Mouse (Mus musculus) CH12.LX (cell line): ENCODE results near the gene Slc16a2. TPM values are rescaled to one million over a fixed set of nuclear protein-coding genes. Genes with fewer than 3 reads are reported as not detected.

Experiments
- DNase-seq: peaks from one replicate; pipeline ENCODE4 v3.0.0-alpha.2; 2013; ENCODE audit errors: extremely low read depth
- H3K27ac ChIP-seq: 2 replicates; pipeline ENCODE4 v1.5.1; 2012; ENCODE audit warnings: low read depth, mild to moderate bottlenecking, control low read depth, moderate library complexity; ENCODE audit not compliant: insufficient read depth
- H3K27me3 ChIP-seq: replicated peaks from 2 replicates; pipeline ENCODE3; 2012; ENCODE audit warnings: inconsistent platforms
- H3K36me3 ChIP-seq, 2 experiments: replicated peaks in 1 of 2; 2 replicates each; pipeline versions ENCODE3 to v1.6.1; 2012; ENCODE audit warnings: inconsistent platforms in 1 of 2, low read length in 1 of 2, mild to moderate bottlenecking in 1 of 2, mixed read lengths in 1 of 2, moderate library complexity in 1 of 2; ENCODE audit not compliant: control insufficient read depth in 1 of 2, insufficient read depth in 1 of 2
- H3K4me1 ChIP-seq, 2 experiments: 2 replicates each; pipeline ENCODE4 v1.6.1; 2012; ENCODE audit warnings: inconsistent platforms in 1 of 2, moderate library complexity in 1 of 2; ENCODE audit not compliant: insufficient read depth in 2 of 2, control insufficient read depth in 1 of 2
- H3K4me2 ChIP-seq: 2 replicates; pipeline ENCODE4 v1.6.1; 2012; ENCODE audit warnings: low read depth, mild to moderate bottlenecking, control low read depth; ENCODE audit not compliant: poor library complexity, insufficient read depth, severe bottlenecking
- H3K4me3 ChIP-seq, 3 experiments: fragments of 150-350 bp in 1 of 3; sonication (generic) in 1 of 3; replicated peaks in 1 of 3; 2 replicates each; pipeline versions ENCODE3 to v1.5.1; 2011 to 2012; ENCODE audit warnings: low read depth in 2 of 3, low read length in 2 of 3, mild to moderate bottlenecking in 2 of 3, moderate library complexity in 2 of 3, control low read depth in 1 of 3, improper control_type of control experiment in 1 of 3, inconsistent platforms in 1 of 3, mixed read lengths in 1 of 3; ENCODE audit not compliant: poor library complexity in 1 of 3
- H3K79me2 ChIP-seq: replicated peaks from 2 replicates; pipeline ENCODE4 v1.6.1; 2012; ENCODE audit warnings: mild to moderate bottlenecking, moderate library complexity; ENCODE audit not compliant: control insufficient read depth, poor library complexity, insufficient read depth, severe bottlenecking; ENCODE audit errors: extremely low read depth
- H3K9ac ChIP-seq: 2 replicates; pipeline ENCODE4 v1.6.1; 2012; ENCODE audit warnings: low read depth, mild to moderate bottlenecking, control low read depth, moderate library complexity; ENCODE audit not compliant: insufficient read depth
- H3K9me3 ChIP-seq: replicated peaks from 2 replicates; pipeline ENCODE3; 2012; ENCODE audit warnings: low read length, inconsistent platforms, mixed read lengths
- CHD1 ChIP-seq: IDR thresholded peaks from 2 replicates; pipeline ENCODE4 v1.6.1; 2012; ENCODE audit warnings: low read depth, low read length, improper control_type of control experiment, inconsistent platforms
- ETS1 ChIP-seq: conservative IDR thresholded peaks from 2 replicates; pipeline ENCODE4 v1.6.1; 2012; ENCODE audit warnings: low read depth, mild to moderate bottlenecking, inconsistent platforms, low read length, improper control_type of control experiment, moderate library complexity
- IRF4 ChIP-seq: IDR thresholded peaks from 2 replicates; pipeline ENCODE4 v1.6.1; 2014; ENCODE audit warnings: low read depth, mild to moderate bottlenecking, inconsistent platforms, low read length, improper control_type of control experiment
- JUND ChIP-seq: conservative IDR thresholded peaks from 2 replicates; pipeline ENCODE4 v1.6.1; 2011; ENCODE audit warnings: low read depth, low read length, improper control_type of control experiment
- MAZ ChIP-seq: IDR thresholded peaks from 2 replicates; pipeline ENCODE4 v1.6.1; 2012; ENCODE audit warnings: low read depth, mild to moderate bottlenecking, inconsistent platforms, low read length, improper control_type of control experiment, moderate library complexity
- MEF2A ChIP-seq: IDR thresholded peaks from 2 replicates; pipeline ENCODE4 v1.6.1; 2014; ENCODE audit warnings: low read depth, mild to moderate bottlenecking, inconsistent platforms, low read length, improper control_type of control experiment, borderline replicate concordance
- MXI1 ChIP-seq: IDR thresholded peaks from 2 replicates; pipeline ENCODE4 v1.6.1; 2011; ENCODE audit warnings: mild to moderate bottlenecking, low read depth, low read length, improper control_type of control experiment
- NRF1 ChIP-seq: IDR thresholded peaks from 2 replicates; pipeline ENCODE4 v1.6.1; 2014; ENCODE audit warnings: low read depth, mild to moderate bottlenecking, inconsistent platforms, low read length, improper control_type of control experiment, moderate library complexity
- PAX5 ChIP-seq: IDR thresholded peaks from 2 replicates; pipeline ENCODE4 v1.6.1; 2012; ENCODE audit warnings: low read length, inconsistent platforms, mixed read lengths
- POLR2A ChIP-seq: IDR thresholded peaks from 2 replicates; pipeline ENCODE4 v1.6.1; 2011; ENCODE audit warnings: low read depth, mild to moderate bottlenecking, improper control_type of control experiment, low read length
- POLR2AphosphoS2 ChIP-seq: IDR thresholded peaks from 2 replicates; pipeline ENCODE4 v1.6.1; 2011; ENCODE audit warnings: low read depth, low read length, improper control_type of control experiment
- RAD21 ChIP-seq: IDR thresholded peaks from 2 replicates; pipeline ENCODE4 v1.6.1; 2011; ENCODE audit warnings: low read depth, mild to moderate bottlenecking, low read length, improper control_type of control experiment, moderate library complexity
- RCOR1 ChIP-seq: conservative IDR thresholded peaks from 2 replicates; pipeline ENCODE4 v1.6.1; 2012; ENCODE audit warnings: low read depth, mild to moderate bottlenecking, inconsistent platforms, low read length, improper control_type of control experiment
- SIN3A ChIP-seq: IDR thresholded peaks from 2 replicates; pipeline ENCODE4 v1.6.1; 2012; ENCODE audit warnings: low read length, improper control_type of control experiment, inconsistent platforms
- ZKSCAN1 ChIP-seq: IDR thresholded peaks from 2 replicates; pipeline ENCODE4 v1.6.1; 2012; ENCODE audit warnings: low read depth, inconsistent platforms, low read length, improper control_type of control experiment, borderline replicate concordance
- dilution Hi-C: fragments of 300-500 bp; cut with MboI; formaldehyde crosslinking; loops from 2 replicates; pipeline ENCODE4 v1.14.3; 2020; ENCODE audit warnings: low sequenced_read_pairs; ENCODE audit not compliant: extremely low pct_unique_long_range_greater_than_20kb, extremely low pct_ligation_motif_present
- in situ Hi-C: fragments of 300-500 bp; cut with MboI; formaldehyde crosslinking; loops from 3 replicates; pipeline ENCODE4 v1.14.3; 2019; ENCODE audit warnings: low sequenced_read_pairs, low pct_ligation_motif_present, low pct_unique_long_range_greater_than_20kb, mixed read lengths
- polyA plus RNA-seq: library from polyadenylated mRNA; unstranded; fragments of >175 nt; gene quantifications from 2 replicates; pipeline ENCODE4 v1.2.1, GENCODE M21; 2012; ENCODE audit warnings: low read depth; ENCODE audit not compliant: insufficient read length
- total RNA-seq, 2 experiments: library from RNA; depleted of rRNA; stranded (reverse); fragments of 300-350 nt in 1 of 2; fragments of >200 nt in 1 of 2; gene quantifications; 2 replicates each; pipeline ENCODE4 v1.2.3; 2012 to 2014

Slc16a2 gene
- total and polyA plus RNA-seq, 3 experiments = 0.32 to 2.2 (median 0.42) TPM

- no peak overlapping the region for H3K9ac ChIP-seq
- H3K27ac ChIP-seq = no peak overlapping the region
- in situ Hi-C loops (no loop called here), dilution Hi-C loops (no loop called here)
- no peaks in the 10 kb centered on the region for H3K9me3 ChIP-seq
- no peaks in the 10 kb centered on the region for H3K27me3 ChIP-seq
- DNase-seq = no peak
- H3K79me2 ChIP-seq = no peaks in the 10 kb centered on the region
- no peak for TF ChIP-seq ZKSCAN1
- TF ChIP-seq SIN3A = no peak
- no peak for TF ChIP-seq NRF1
- TF ChIP-seq RCOR1 = no peak
- no peak for TF ChIP-seq MAZ
- TF ChIP-seq PAX5 = no peak
- TF ChIP-seq POLR2A = no peak
- TF ChIP-seq ETS1 = no peak
- TF ChIP-seq IRF4 = no peak
- TF ChIP-seq RAD21 = no peak
- TF ChIP-seq JUND = no peak
- TF ChIP-seq MEF2A = no peak
- no peak overlapping the region for H3K4me2 ChIP-seq
- H3K36me3 ChIP-seq = no peaks in the 10 kb centered on the region
- H3K4me3 ChIP-seq = no peak overlapping the region
- no peaks in the 10 kb centered on the region for H3K4me1 ChIP-seq
These were observed 87.7 kb downstream of the Slc16a2 start for GRCm38 (mm10) chrX:103734041-103734625.

DNA sequence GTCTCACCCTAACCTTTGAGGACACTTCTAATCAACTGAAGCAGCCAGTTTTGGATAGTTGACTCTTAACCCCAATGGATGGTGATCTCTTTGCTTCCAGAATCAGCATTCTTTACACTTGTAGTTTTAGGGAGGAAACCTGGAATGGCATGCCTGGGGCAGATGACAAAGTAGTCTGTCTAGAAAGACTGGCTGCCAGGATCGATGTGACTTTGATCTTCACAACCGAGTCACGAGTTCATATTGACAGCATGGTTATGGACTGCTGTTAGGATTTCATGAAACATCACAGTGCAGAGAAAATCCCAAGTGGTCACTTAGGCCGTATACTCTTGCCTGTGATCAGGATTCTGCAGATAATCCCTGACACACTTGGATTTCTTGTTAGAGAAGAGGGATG is 88.7 kb downstream of the Slc16a2 start:
- in situ Hi-C loops = no loop called here
- no peak overlapping the region for H3K9ac ChIP-seq
- H3K27me3 ChIP-seq = no peaks in the 10 kb centered on the region
- TF ChIP-seq POLR2AphosphoS2 (no peak), PAX5 (no peak), SIN3A (no peak), MEF2A (no peak), ZKSCAN1 (no peak), MXI1 (no peak), CHD1 (no peak)
- H3K4me2 ChIP-seq = no peak overlapping the region
- H3K9me3 ChIP-seq = no peaks in the 10 kb centered on the region
- no peak for DNase-seq
- dilution Hi-C loops = no loop called here
- H3K36me3 ChIP-seq = no peaks in the 10 kb centered on the region
- no peak overlapping the region for H3K27ac ChIP-seq
- H3K79me2 ChIP-seq = no peaks in the 10 kb centered on the region
- H3K4me3 ChIP-seq = no peak overlapping the region
- no peaks in the 10 kb centered on the region for H3K4me1 ChIP-seq
